Mouse (Mus musculus) forebrain, embryonic 10.5 days (tissue): ENCODE data around the gene P2rx5. TPM values are rescaled to one million over a fixed set of nuclear protein-coding genes. Genes with fewer than 3 reads are reported as not detected.

Experiments
- DNase-seq: peaks from one replicate; pipeline ENCODE4 v3.0.0-alpha.2; 2017; ENCODE audit warnings: low spot score; ENCODE audit errors: extremely low spot score
- H3K27ac ChIP-seq: fragments of 300-500 bp; sonication (generic); 2 replicates; pipeline ENCODE4 v1.5.1; 2016; ENCODE audit warnings: mild to moderate bottlenecking
- H3K27me3 ChIP-seq: fragments of 300-500 bp; sonication (generic); 2 replicates; pipeline ENCODE4 v1.6.1; 2016; ENCODE audit warnings: mild to moderate bottlenecking; ENCODE audit not compliant: poor library complexity, severe bottlenecking
- H3K36me3 ChIP-seq: fragments of 300-500 bp; sonication (generic); replicated peaks from 2 replicates; pipeline ENCODE4 v1.6.1; 2016; ENCODE audit warnings: mild to moderate bottlenecking, moderate library complexity
- H3K4me1 ChIP-seq: fragments of 300-500 bp; sonication (generic); 2 replicates; pipeline ENCODE4 v1.6.1; 2016
- H3K4me3 ChIP-seq: fragments of 300-500 bp; sonication (generic); 2 replicates; pipeline ENCODE4 v1.5.1; 2016; ENCODE audit warnings: mild to moderate bottlenecking, moderate library complexity
- H3K9me3 ChIP-seq: fragments of 300-500 bp; sonication (generic); 2 replicates; pipeline ENCODE4 v1.6.1; 2016; ENCODE audit warnings: mild to moderate bottlenecking, moderate library complexity
- WGBS: fragments of 180-500 bp; shearing (Covaris S2); methylation state at CpG from one replicate; pipeline ENCODE4 v1.1.7; 2016; 5-methylcytosine and 5-hydroxymethylcytosine counted together
- polyA plus RNA-seq: library from polyadenylated mRNA; unstranded; fragments of >200 nt; fragmentation: Nextera tagmentation; extraction: Ambion mirVana; gene quantifications from 2 replicates; pipeline ENCODE4 v1.2.1, GENCODE M21; 2016

P2rx5 gene
- 0.10 and 0.24 TPM in 2 replicates for polyA plus RNA-seq

DNA sequence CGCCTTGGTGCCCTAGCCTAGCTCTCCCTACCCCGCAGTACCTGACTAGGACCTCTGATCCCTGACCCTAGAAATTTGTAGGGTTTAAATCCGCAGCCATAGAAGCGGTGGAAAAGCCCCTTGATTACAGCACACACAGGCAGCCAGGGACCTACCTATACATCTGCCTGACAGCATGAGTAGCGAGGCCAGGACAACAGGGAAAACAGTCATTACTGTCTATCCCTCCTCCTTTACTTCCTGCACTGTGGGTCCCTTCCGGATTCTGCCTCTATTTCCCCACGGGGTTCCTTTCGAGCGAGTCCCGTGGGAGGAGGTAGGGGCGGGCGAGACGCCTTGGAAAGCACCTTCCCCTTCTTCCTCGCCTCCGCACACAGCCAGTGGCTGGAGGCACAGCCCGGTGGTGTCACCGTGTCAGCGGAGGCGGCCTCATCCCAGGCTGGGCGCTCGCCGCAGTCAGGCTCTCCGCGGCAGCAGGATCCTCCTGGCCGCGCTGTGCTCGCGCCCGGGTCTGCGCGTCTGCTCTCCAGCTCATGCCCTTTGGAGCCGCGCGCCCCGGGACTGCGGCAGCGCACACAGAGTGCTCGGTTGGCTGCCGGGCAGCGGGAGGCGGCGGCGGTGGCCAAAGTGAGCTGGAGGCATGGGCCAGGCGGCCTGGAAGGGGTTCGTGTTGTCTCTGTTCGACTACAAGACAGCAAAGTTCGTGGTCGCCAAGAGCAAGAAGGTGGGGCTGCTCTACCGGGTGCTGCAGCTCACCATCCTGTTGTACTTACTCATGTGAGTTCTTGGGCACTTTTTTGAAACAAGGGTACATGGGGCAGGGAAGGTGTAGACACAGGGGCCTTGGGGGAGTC lies at the start of gene P2rx5:
Gene P2rx5, plus strand, starts transcription at position 465 of the 854 bp plus-strand sequence.
- Histone ChIP-seq H3K27ac (0 out of 2 replicates have a peak within 1 kb of the TSS, but pooled peaks have one; percentile 30), H3K27me3 (peaks cover 40% of the 10 kb centered on the region), H3K4me3 (peak within 1 kb of the TSS; percentile 54), H3K36me3 (no peaks in the 10 kb centered on the region), H3K4me1 (peaks cover 16% of the 10 kb centered on the region), H3K9me3 (no peaks in the 10 kb centered on the region)
- 3% methylated on average over 49 of the region's 49 CpGs for WGBS
- peak; percentile 32 for DNase-seq

DNA sequence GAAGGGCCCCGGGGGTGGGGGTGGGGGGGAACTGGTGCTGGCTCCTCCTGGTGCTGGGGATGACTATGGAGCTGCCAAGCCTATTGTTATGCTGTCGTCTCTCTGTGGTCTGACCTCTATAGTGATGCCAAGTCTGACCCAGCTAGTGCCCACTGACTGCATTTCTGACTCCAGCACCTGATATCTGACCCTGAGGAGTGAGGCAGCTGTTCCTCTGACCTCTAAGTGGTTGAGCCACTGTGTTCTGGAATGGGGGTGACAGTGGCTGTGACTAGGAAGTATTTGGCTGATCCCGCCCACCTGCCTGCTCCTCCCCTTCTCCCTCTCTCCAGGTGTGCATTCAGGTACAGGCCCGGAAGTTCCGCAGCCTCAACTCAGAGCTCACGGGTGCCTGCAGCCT lies 48.8 kb upstream of the P2rx5 start:
- H3K36me3 ChIP-seq, result no peaks in the 10 kb centered on the region
- no peak overlapping the region for H3K4me3 ChIP-seq
- DNase-seq, result no peak
- no peaks in the 10 kb centered on the region for H3K9me3 ChIP-seq
- H3K27me3 ChIP-seq, result no peaks in the 10 kb centered on the region
- WGBS, result 73% methylated on average over 6 of the region's 6 CpGs
- no peaks in the 10 kb centered on the region for H3K4me1 ChIP-seq
- H3K27ac ChIP-seq, result no peak overlapping the region

DNA sequence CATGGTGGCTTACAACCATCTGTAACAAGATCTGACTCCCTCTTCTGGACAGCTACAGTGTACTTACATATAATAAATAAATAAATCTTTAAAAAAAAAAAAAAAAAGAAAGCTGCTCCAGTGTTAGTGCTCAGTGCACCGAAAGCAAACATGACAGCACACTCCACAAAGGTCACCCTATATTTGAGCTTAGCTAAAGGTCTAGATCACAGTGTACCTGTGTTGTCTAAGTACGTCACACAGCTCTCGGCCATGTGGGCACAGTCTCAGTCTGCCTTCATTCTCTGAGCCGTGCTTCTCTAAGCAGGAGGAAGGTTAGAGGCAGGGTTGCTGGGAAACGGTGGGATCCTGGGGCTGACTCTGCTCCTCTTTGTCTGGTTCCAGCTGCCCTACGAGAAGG lies 33.7 kb upstream of the P2rx5 start:
- H3K4me1 ChIP-seq, result no peaks in the 10 kb centered on the region
- no peak overlapping the region for H3K27ac ChIP-seq
- no peaks in the 10 kb centered on the region; the same call in 1 of the 2 replicates for H3K9me3 ChIP-seq
- no peak overlapping the region for H3K4me3 ChIP-seq
- DNase-seq, result no peak
- H3K36me3 ChIP-seq, result peaks cover 89% of the 10 kb centered on the region
- H3K27me3 ChIP-seq, result no peaks in the 10 kb centered on the region
- WGBS, result 93% methylated on average over 6 of the region's 6 CpGs

DNA sequence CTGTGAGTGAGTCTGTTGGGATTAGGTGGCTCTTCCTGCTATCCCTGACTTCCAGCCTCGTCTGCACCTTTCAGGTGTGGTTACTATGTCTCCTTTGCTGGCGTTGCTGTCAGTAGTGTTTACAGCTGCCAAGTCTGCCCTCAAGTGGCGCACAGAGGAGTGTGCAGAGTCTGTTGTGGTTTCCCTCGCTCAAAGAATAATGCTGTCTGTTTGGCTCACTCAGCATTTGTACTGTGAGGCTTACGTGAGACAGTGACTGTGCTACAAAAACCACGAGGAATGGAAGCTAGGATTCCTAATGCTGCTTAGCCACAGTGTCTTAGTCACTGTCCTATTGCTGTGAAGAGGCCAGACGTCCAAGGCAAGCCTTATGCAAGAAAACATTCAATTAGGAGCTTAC lies 29.2 kb upstream of the P2rx5 start:
- peaks cover 18% of the 10 kb centered on the region for H3K4me1 ChIP-seq
- H3K36me3 ChIP-seq, result peaks cover 95% of the 10 kb centered on the region
- peaks cover 34% of the 10 kb centered on the region for H3K9me3 ChIP-seq
- no peak overlapping the region for H3K27ac ChIP-seq
- no peaks in the 10 kb centered on the region for H3K27me3 ChIP-seq
- H3K4me3 ChIP-seq, result no peak overlapping the region
- WGBS, result 88% methylated on average over 7 of the region's 7 CpGs
- DNase-seq, result no peak

DNA sequence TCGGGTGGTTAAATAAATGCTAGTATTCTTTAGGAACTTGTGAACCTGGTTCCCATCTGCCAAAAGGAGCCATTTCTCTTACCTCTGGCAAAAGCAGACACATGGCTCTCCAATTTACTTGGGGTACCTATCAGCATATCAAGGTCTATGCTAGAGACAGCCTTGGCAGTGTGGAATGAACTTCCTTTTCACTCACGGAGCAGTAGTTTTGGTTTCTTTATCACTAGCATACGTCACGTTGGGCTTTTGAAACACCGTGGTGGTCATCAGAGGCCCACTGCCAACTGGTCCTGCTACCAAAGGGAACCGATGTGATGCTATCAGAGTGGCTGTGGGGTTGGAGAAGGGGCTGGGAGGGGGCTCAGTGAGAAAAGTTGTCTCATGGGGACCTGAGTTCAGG lies 27.2 kb upstream of the P2rx5 start:
- Histone ChIP-seq H3K27ac (no peak overlapping the region), H3K27me3 (no peaks in the 10 kb centered on the region), H3K36me3 (peaks cover 85% of the 10 kb centered on the region), H3K4me3 (no peak overlapping the region), H3K9me3 (peaks cover 37% of the 10 kb centered on the region), H3K4me1 (peaks cover 36% of the 10 kb centered on the region)
- WGBS, result 94% methylated on average over 6 of the region's 6 CpGs
- DNase-seq, result no peak

DNA sequence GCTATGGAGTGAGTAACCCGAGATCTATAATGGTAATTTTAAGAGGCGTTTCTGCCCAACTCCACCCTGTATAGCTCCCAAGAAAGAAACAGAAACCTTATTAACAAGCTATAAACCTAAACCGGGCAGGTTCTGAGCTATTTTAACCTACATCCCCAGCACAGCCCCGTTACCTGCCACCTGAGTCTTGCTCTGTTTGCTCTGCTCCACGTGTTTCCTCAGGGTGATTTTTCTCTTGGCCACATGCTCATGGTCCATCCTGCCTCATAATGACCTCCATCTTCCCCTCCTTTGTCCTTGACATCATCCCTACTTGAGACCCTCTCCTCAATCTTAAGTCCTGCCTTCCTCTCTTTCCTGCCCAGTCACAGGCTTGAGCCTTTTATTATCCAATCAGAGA lies 26.0 kb upstream of the P2rx5 start:
- Histone ChIP-seq H3K4me1 (peaks cover 42% of the 10 kb centered on the region), H3K4me3 (peak overlapping the region; percentile 81; the same call in 1 of the 2 replicates), H3K27me3 (no peaks in the 10 kb centered on the region), H3K9me3 (peaks cover 37% of the 10 kb centered on the region), H3K27ac (no peak overlapping the region), H3K36me3 (peaks cover 74% of the 10 kb centered on the region)
- DNase-seq, result no peak
- 95% methylated on average over 5 of the region's 5 CpGs for WGBS

DNA sequence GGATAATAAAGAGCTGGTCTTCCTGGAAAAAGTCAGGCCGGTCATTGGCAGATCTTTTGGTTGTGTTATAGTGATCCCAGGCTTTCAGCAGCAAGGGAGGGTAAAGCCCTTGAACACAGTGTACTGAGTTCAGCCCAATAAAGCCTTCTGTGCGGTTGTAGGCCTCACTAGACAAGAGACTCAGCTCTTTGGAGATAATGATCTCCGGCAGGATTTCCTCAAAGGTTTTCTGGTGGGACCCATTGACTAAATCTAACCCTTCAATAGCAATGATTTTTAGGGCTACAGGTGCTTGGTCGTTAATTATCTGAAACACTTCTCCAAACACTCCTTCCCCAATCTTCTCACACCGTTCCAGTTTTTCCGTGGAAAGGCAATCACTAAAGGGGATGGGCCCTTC lies 23.6 kb upstream of the P2rx5 start:
- Histone ChIP-seq H3K9me3 (peaks cover 37% of the 10 kb centered on the region), H3K27me3 (no peaks in the 10 kb centered on the region), H3K27ac (no peak overlapping the region), H3K36me3 (peaks cover 53% of the 10 kb centered on the region), H3K4me1 (peaks cover 42% of the 10 kb centered on the region), H3K4me3 (peak overlapping the region; percentile 81)
- no peak for DNase-seq
- WGBS, result 93% methylated on average over 6 of the region's 6 CpGs

DNA sequence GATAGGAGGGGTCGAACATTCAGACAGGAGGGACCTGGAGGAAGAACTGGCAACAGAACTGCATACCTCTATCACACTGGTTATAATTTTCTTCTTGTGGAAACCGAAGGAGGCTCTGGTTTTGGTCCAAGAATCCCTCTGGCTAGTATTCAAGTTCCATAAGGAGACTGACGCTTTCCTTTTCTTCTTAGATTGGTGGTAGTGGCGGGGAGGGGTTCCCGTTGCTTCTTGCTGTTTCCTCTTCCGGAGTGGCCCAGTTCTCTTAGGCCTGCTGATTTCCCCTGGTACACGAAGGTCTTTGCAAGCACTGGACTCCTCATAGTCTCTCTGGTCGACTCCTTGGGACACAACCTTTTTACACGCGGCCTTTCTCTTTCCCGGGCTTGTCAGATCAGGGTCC lies 23.1 kb upstream of the P2rx5 start:
- Histone ChIP-seq H3K27ac (peak overlapping the region; percentile 94), H3K27me3 (no peaks in the 10 kb centered on the region), H3K4me3 (peak overlapping the region; percentile 81), H3K36me3 (peaks cover 48% of the 10 kb centered on the region), H3K9me3 (peaks cover 37% of the 10 kb centered on the region), H3K4me1 (peaks cover 42% of the 10 kb centered on the region)
- WGBS, result 57% methylated on average over 11 of the region's 11 CpGs
- DNase-seq, result no peak

DNA sequence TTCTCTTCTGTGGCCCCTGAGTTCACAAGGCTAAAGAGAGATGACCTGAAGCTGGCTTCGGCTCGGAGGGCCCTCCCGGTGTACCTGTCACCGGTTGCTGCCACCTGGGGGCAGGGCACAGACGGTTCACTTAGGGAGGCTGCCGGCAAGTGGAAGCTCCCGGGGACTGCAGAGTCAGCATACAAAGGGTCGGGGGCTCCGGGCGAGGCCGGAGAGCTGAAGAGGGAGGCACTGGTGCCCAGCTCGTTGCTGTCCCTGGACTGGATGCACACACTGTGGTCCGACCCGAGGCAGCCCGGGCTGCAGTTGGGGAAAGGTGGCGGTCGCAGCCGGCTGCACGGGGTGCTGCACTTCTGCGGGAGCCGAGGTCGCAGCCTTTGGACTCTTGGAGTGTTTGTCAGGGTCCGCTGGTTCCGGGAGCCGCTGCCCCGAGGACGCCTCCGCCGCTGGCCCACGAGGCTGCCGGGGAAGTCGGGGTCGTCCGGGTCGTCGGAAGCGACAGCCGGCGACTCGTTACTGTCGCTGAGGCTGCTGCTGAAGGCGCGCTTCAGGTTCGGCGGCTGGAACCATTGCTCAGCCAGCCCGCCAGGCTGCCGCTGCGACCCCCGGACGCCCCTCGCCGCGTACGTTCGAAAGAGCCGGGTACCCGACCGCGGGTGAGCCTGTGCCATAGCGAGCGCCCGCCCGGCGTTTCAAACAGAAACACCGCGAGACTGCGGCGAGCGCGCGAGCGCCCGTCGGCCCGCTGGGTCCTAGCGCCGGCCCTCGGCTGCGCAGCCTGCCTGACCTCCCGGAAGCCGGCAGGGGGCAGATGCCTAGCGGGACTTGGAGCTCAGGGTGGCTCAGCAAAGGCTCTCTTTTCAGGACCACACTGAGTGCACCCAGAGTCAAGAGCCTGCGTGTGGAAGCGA lies 22.4 kb upstream of the P2rx5 start, which contains the start of gene Haspin:
Gene Haspin, minus strand, starts transcription at position 704 of the 911 bp plus-strand sequence.
- Histone ChIP-seq H3K27me3 (no peaks in the 10 kb centered on the region), H3K27ac (peak within 1 kb of the TSS; percentile 94)
- WGBS, result under 1% methylated on average over 84 of the region's 84 CpGs

DNA sequence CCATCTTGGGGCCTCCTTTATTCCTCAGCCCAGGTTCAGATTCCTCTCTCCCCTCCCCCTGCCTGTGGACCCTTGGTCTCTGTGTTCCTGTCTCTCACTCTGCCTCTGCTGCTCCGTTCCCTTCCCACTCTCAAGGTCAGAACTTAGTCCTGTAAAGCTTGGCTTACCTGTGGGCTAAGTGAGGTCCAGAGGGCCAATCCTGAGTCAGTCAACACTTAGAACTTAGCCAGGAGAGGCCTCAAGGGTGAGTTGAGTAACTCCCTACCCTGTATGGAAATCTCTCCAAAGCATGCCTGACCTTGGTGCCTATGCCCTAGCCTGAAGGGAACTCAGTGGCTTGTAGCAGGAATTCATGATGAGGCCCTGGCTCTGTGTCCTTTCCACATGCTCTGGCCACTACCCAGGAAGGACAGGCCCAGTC lies 15.9 kb upstream of the P2rx5 start:
- Histone ChIP-seq H3K4me1 (peaks cover 7% of the 10 kb centered on the region; the same call in 1 of the 2 replicates), H3K9me3 (no peaks in the 10 kb centered on the region), H3K27me3 (no peaks in the 10 kb centered on the region), H3K36me3 (no peaks in the 10 kb centered on the region), H3K27ac (no peak overlapping the region), H3K4me3 (no peak overlapping the region)
- no peak for DNase-seq
- WGBS, result 62% methylated on average over 1 of the region's 1 CpGs

More for the DNA sequence above, 22.4 kb upstream of the P2rx5 start, which contains the start of gene Haspin:
- peak; percentile 89 for DNase-seq
- H3K4me3 ChIP-seq, result peak within 1 kb of the TSS; percentile 81
- peaks cover 33% of the 10 kb centered on the region for H3K9me3 ChIP-seq
- H3K36me3 ChIP-seq, result peaks cover 40% of the 10 kb centered on the region
- H3K4me1 ChIP-seq, result peaks cover 42% of the 10 kb centered on the region

DNA sequence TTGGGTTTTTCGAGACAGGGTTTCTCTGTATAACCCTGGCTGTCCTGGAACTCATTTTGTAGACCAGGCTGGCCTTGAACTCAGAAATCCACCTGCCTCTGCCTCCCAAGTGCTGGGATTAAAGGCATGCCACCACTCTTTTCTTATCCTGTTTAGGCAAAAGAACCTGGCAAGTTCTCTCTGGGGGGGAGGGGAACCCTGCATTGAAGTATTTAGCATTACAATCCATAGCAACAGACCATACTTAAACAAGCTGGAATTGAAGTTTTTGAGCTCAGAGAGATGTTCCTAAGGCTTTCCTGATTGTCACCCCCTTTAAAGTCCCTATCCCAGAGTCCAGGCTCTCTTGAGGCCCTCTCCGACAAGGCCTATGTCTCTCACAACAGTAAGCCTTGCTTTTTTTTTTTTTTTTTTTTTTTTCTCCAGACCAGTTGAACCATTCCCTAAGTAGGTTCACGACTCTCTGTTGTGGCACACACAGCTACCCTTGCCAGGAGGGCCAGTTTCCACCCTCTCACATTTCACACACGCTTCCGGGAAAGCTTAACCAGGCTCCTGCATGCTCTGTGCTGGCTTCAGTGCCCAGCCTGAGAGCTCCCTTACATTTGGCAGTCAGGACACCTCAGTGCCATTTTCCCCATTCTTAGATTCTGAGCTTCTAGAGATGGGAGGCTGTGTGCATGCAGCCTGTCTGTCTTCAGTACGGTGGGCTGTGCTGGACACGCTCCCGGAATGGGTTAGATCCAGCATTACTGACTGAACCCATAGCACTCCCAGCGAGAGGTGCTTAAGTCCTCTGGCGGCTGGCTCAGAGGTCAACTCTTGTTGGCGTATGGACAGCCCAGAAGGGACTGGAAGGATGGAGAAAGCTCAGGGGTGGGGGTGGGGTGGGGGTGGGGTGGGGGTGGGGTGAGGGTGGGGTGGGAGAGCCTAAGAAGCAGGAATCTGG lies 13.9 kb upstream of the P2rx5 start:
- Histone ChIP-seq H3K9me3 (no peaks in the 10 kb centered on the region), H3K27ac (0 out of 2 replicates have a peak overlapping the region, but pooled peaks have one; percentile 30), H3K27me3 (no peaks in the 10 kb centered on the region), H3K36me3 (no peaks in the 10 kb centered on the region), H3K4me3 (no peak overlapping the region), H3K4me1 (peaks cover 7% of the 10 kb centered on the region; the same call in 1 of the 2 replicates)
- no peak for DNase-seq
- 61% methylated on average over 11 of the region's 11 CpGs for WGBS
